Mouse (Mus musculus) CH12.LX (cell line): Measurements from ENCODE around the gene Chst5.

ENCODE experiments used
- CTCF ChIP-seq, 2 experiments: IDR thresholded peaks in 1 of 2; conservative IDR thresholded peaks in 1 of 2; 2 replicates each; pipeline ENCODE4 v1.5.1; 2011 to 2012; ENCODE audit warnings: low read depth in 2 of 2, low read length in 2 of 2, improper control_type of control experiment in 1 of 2, inconsistent platforms in 1 of 2, mild to moderate bottlenecking in 1 of 2, moderate library complexity in 1 of 2
- E2F4 ChIP-seq: IDR thresholded peaks from 2 replicates; pipeline ENCODE4 v1.6.1; 2011; ENCODE audit warnings: low read depth, low read length, improper control_type of control experiment; ENCODE audit not compliant: insufficient replicate concordance
- MAZ ChIP-seq: IDR thresholded peaks from 2 replicates; pipeline ENCODE4 v1.6.1; 2012; ENCODE audit warnings: low read depth, mild to moderate bottlenecking, inconsistent platforms, low read length, improper control_type of control experiment, moderate library complexity

DNA sequence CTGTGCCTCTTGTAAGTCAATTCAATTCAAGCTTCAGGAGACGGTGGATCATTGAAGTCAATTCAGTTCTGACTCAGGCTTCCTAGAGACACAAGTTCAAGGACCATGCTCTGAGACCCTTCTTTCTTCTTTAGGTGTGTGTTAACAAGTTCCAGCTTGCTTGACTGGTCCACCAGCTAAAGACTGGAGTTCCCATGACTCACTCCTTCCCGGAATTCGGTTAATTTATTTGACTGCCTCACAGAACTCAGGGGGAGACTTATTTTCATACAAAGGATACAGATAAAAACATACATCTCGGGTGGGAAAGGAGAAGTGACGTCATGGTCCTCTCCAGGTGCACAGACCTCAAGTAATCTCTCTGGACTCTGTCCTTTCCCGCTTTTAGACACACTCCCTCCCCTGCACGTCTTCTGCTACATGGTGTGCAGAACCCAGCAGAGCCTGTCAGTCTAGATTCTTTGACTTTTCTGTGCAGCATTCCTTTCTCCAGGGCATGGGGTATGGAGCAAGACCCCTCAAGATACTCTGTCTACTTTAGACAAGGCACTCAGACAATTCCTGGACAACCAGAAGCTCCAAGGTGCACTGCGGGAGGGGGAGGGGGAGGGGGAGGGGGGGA lies 4.6 kb downstream of the Chst5 start:
- TF ChIP-seq E2F4 (no peak), CTCF (conservative IDR thresholded peaks at IDR 0.05 in 1 of 2, IDR thresholded peaks at IDR 0.05 in 1 of 2; ENCODE audit: low read depth in 2 of 2, low read length in 2 of 2) (no peak), MAZ (no peak)
